Mouse (Mus musculus) forebrain, embryonic 15.5 days (tissue): ENCODE measurements at regions not wholly inside any gene's neighbourhood (a gene's known extent, or its start where the extent isn't known, plus 50 kb on each side); places are given as distances from the start of the nearest gene placed in this dataset.
A peak's percentile ranks its signal among the peaks of the same experiment; 100 is the strongest.

Experiments used
- ATAC-seq: fragments of 200-750 bp; cut with Nextera tagmentation; replicated peaks from 2 replicates; pipeline ENCODE4 v1.8.0; 2017; ENCODE audit warnings: mild to moderate bottlenecking, moderate TSS enrichment, moderate library complexity
- H3K27ac ChIP-seq: fragments of 300-500 bp; sonication (generic); replicated peaks from 2 replicates; pipeline ENCODE4 v1.5.1; 2015; ENCODE audit warnings: mild to moderate bottlenecking, inconsistent platforms
- H3K27me3 ChIP-seq: fragments of 300-500 bp; sonication (generic); 2 replicates; pipeline ENCODE4 v1.6.1; 2015; ENCODE audit warnings: inconsistent platforms
- H3K36me3 ChIP-seq: fragments of 300-500 bp; sonication (generic); 2 replicates; pipeline ENCODE4 v1.6.1; 2015; ENCODE audit warnings: mild to moderate bottlenecking, inconsistent platforms
- H3K4me1 ChIP-seq: fragments of 300-500 bp; sonication (generic); 2 replicates; pipeline ENCODE4 v1.6.1; 2015; ENCODE audit warnings: inconsistent platforms
- H3K4me2 ChIP-seq: fragments of 300-500 bp; sonication (generic); replicated peaks from 2 replicates; pipeline ENCODE4 v1.6.1; 2015; ENCODE audit warnings: mild to moderate bottlenecking, inconsistent platforms
- H3K4me3 ChIP-seq: fragments of 300-500 bp; sonication (generic); 2 replicates; pipeline ENCODE4 v1.5.1; 2015; ENCODE audit warnings: mild to moderate bottlenecking, inconsistent platforms
- H3K9ac ChIP-seq: fragments of 300-500 bp; sonication (generic); replicated peaks from 2 replicates; pipeline ENCODE4 v1.6.1; 2015; ENCODE audit warnings: mild to moderate bottlenecking, inconsistent platforms
- H3K9me3 ChIP-seq: fragments of 300-500 bp; sonication (generic); 2 replicates; pipeline ENCODE4 v1.6.1; 2016; ENCODE audit warnings: inconsistent platforms
- WGBS: fragments of 180-500 bp; shearing (Covaris S2); methylation state at CpG from one replicate; pipeline ENCODE4 v1.1.7; 2015; ENCODE audit warnings: mixed read lengths; 5-methylcytosine and 5-hydroxymethylcytosine counted together

GRCm38 (mm10) chr2:160000449-160000848, 333.5 kb downstream of the Gm826 start:
- Histone ChIP-seq H3K36me3 (no peaks in the 10 kb centered on the region), H3K4me1 (no peaks in the 10 kb centered on the region), H3K27ac (no peak overlapping the region), H3K9ac (no peak overlapping the region), H3K4me3 (no peak overlapping the region), H3K4me2 (no peak overlapping the region), H3K9me3 (no peaks in the 10 kb centered on the region), H3K27me3 (no peaks in the 10 kb centered on the region)
- ATAC-seq = no peak
- WGBS = 70% methylated on average over 4 of the region's 4 CpGs

DNA sequence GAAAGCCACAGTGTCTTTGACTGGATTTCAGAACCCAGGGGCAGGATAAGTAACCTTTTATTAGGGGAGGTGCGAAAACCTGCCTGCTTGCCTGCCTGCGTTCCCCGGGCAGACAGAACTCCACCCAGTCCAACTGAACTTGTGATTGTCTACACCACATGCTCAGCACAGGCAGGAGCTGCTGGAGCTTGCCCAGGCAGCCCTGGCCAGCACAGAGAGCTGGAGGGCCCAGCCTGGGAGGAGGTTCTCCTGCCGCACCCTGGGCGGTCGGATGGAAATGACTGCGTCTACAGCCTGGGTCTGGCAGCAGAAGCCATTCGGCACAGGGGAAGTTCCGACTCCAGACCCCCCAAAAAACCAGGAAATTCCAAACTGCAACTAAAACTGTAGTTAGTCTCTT, 336.6 kb downstream of the Gm826 start:
- Histone ChIP-seq H3K9me3 (no peaks in the 10 kb centered on the region), H3K36me3 (no peaks in the 10 kb centered on the region), H3K4me3 (no peak overlapping the region), H3K4me2 (no peak overlapping the region), H3K27me3 (no peaks in the 10 kb centered on the region), H3K27ac (no peak overlapping the region), H3K4me1 (no peaks in the 10 kb centered on the region), H3K9ac (no peak overlapping the region)
- 89% methylated on average over 9 of the region's 9 CpGs for WGBS
- no peak for ATAC-seq

GRCm38 (mm10) chr2:159994490-159994889, 339.5 kb downstream of the Gm826 start:
- Histone ChIP-seq H3K9ac (no peak overlapping the region), H3K4me3 (no peak overlapping the region), H3K27me3 (no peaks in the 10 kb centered on the region), H3K9me3 (no peaks in the 10 kb centered on the region), H3K27ac (no peak overlapping the region), H3K36me3 (no peaks in the 10 kb centered on the region), H3K4me2 (no peak overlapping the region), H3K4me1 (no peaks in the 10 kb centered on the region)
- no peak for ATAC-seq
- 81% methylated on average over 3 of the region's 3 CpGs for WGBS

DNA sequence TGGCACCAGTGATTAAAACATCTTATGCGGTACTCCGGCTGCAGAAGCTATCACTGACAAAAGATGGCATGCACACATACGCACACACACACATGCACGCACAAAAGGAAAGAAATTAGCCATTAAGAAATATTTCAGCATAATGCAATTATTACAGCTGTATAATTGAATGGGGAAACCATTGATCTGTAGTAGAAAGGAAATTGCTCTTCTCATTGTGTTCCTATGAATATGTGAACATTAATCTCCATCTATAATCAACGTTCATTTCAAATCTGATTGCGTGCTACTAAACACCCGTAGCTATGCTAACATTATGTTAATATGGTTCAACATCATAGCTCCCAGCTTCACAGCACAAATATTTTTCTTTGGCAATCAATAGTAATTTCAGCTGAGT, 347.2 kb downstream of the Gm826 start:
- 73% methylated on average over 7 of the region's 7 CpGs for WGBS
- no peaks in the 10 kb centered on the region for H3K27me3 ChIP-seq
- ATAC-seq = peak; percentile 77
- H3K9ac ChIP-seq = no peak overlapping the region
- no peaks in the 10 kb centered on the region for H3K4me1 ChIP-seq
- no peaks in the 10 kb centered on the region for H3K36me3 ChIP-seq
- no peak overlapping the region for H3K4me2 ChIP-seq
- H3K4me3 ChIP-seq = no peak overlapping the region
- H3K9me3 ChIP-seq = no peaks in the 10 kb centered on the region
- peak overlapping the region; percentile 46; the same call in 1 of the 2 replicates for H3K27ac ChIP-seq

DNA sequence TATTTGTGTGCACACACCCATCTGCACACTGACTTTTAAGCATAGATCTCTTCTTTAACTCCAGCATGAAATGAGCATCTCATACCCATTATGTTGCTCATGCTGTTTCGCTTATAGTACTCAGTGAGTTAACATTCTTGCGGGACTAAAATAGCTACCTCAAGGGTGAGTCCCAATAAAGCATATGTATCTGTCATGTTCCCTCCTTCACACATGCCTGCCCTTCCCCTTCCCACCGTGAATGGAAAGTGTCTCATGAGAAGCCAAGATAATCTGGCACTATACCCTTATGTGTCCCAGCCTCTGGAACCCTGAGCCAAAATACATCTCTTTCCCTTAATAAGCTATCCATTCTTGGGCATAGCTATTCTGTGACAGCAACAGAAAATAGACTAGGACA, 352.3 kb downstream of the Gm826 start:
- ATAC-seq = no peak
- H3K4me3 ChIP-seq = no peak overlapping the region
- H3K4me2 ChIP-seq = no peak overlapping the region
- no peaks in the 10 kb centered on the region for H3K4me1 ChIP-seq
- H3K27me3 ChIP-seq = no peaks in the 10 kb centered on the region
- H3K36me3 ChIP-seq = no peaks in the 10 kb centered on the region
- WGBS = 91% methylated on average over 3 of the region's 3 CpGs
- no peak overlapping the region for H3K9ac ChIP-seq
- H3K9me3 ChIP-seq = no peaks in the 10 kb centered on the region
- H3K27ac ChIP-seq = no peak overlapping the region

DNA sequence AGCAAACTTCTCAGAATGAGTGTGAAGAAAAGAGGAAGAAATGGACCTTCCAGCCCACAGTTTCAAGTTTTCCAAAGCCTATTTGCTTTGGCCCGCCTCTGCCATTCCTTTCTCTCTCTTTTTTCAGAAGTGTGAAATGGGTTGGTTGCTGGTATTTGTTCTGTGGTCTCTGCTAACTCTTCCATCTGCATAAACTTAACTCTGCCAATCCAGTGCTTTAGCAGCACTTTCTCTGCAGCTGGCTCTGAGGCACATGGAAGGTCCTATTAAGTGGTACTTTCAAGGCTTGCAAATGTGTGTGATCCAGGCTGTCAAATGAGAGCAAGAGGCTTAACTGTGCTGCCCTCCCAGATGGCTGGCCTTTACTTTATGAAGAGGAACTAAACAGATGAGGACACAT, 383.6 kb downstream of the Gm826 start:
- ATAC-seq = no peak
- Histone ChIP-seq H3K4me1 (peaks cover 2% of the 10 kb centered on the region; the same call in 1 of the 2 replicates), H3K27me3 (no peaks in the 10 kb centered on the region), H3K4me3 (no peak overlapping the region), H3K9me3 (no peaks in the 10 kb centered on the region), H3K27ac (no peak overlapping the region), H3K4me2 (no peak overlapping the region), H3K9ac (no peak overlapping the region), H3K36me3 (no peaks in the 10 kb centered on the region)
- WGBS = 78% methylated on average over 1 of the region's 1 CpGs

DNA sequence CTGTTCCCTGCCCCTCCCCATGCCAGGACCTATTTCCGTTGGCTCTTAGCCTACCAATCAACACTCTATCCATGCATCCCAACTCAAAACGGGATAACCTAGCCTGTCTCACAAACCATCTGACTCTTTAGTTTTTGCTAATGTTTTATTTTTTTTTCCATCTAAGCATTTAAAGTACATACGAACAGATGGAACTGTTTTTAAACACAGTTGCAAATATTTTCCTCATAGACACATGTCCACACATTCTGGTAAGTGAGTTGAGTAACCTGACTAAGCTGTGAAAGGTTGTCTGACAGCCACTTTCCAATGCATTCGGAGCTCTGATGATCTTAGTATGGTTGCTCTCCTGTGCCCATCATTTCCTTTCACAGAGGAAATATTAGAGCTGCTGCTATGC, 384.9 kb downstream of the Gm826 start:
- 65% methylated on average over 4 of the region's 4 CpGs for WGBS
- Histone ChIP-seq H3K9me3 (no peaks in the 10 kb centered on the region), H3K27ac (no peak overlapping the region), H3K4me3 (no peak overlapping the region), H3K27me3 (no peaks in the 10 kb centered on the region), H3K9ac (no peak overlapping the region), H3K36me3 (no peaks in the 10 kb centered on the region), H3K4me2 (no peak overlapping the region), H3K4me1 (peaks cover 2% of the 10 kb centered on the region; the same call in 1 of the 2 replicates)
- ATAC-seq = 0 out of 2 replicates have a peak, but pooled peaks have one; percentile 41

GRCm38 (mm10) chr2:159930744-159931143, 403.2 kb downstream of the Gm826 start:
- 89% methylated on average over 2 of the region's 2 CpGs for WGBS
- Histone ChIP-seq H3K4me3 (no peak overlapping the region), H3K9me3 (no peaks in the 10 kb centered on the region), H3K9ac (no peak overlapping the region), H3K27ac (no peak overlapping the region), H3K4me1 (no peaks in the 10 kb centered on the region), H3K27me3 (no peaks in the 10 kb centered on the region), H3K36me3 (no peaks in the 10 kb centered on the region), H3K4me2 (no peak overlapping the region)
- no peak for ATAC-seq

- H3K36me3 ChIP-seq = no peaks in the 10 kb centered on the region
- H3K4me2 ChIP-seq = no peak overlapping the region
- WGBS = 65% methylated on average over 2 of the region's 2 CpGs
- H3K27me3 ChIP-seq = no peaks in the 10 kb centered on the region
- H3K27ac ChIP-seq = no peak overlapping the region
- H3K9ac ChIP-seq = no peak overlapping the region
- no peaks in the 10 kb centered on the region for H3K9me3 ChIP-seq
- no peak overlapping the region for H3K4me3 ChIP-seq
- no peak for ATAC-seq
- no peaks in the 10 kb centered on the region for H3K4me1 ChIP-seq
Observed at GRCm38 (mm10) chr2:159889701-159890100, 444.3 kb downstream of the Gm826 start.

DNA sequence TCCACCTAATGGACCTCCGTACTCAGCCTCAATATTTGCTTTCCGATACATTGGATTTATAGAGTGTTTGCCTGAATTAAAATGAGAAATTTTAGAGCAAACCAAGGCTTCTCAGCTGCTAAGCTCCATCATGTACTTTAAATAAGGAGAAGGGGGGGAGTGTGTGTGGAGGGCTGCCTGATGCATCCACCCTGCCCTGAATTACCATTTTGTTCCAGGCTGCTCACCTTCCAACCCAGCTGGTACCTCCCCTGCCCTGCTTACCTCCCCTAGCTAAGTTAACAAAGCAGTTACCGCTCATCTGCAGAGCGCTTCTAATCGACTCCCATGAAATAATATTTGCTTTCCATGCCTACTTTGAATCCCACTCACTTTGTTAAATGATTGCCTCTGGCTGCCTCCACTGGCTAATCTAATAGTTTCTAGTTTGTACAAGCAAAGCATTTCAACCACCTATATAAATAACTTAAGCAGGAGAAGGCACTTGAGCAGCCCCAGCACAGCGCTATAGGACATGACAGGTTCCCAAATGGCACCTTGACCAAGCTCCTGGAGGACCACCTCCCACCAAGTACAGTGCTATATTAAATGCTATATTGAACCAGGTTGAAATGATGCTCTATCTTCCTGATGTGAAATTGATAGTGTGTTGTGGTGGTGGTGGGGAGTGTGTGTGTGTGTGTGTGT, 449.0 kb downstream of the Gm826 start:
- Histone ChIP-seq H3K27ac (no peak overlapping the region), H3K4me3 (no peak overlapping the region), H3K27me3 (no peaks in the 10 kb centered on the region), H3K4me1 (no peaks in the 10 kb centered on the region), H3K36me3 (no peaks in the 10 kb centered on the region), H3K9ac (no peak overlapping the region), H3K9me3 (no peaks in the 10 kb centered on the region), H3K4me2 (no peak overlapping the region)
- ATAC-seq = no peak
- 88% methylated on average over 6 of the region's 6 CpGs for WGBS

GRCm38 (mm10) chr2:159866981-159867380, 467.0 kb downstream of the Gm826 start:
- Histone ChIP-seq H3K4me1 (no peaks in the 10 kb centered on the region), H3K36me3 (no peaks in the 10 kb centered on the region), H3K27me3 (no peaks in the 10 kb centered on the region), H3K4me2 (no peak overlapping the region), H3K9me3 (no peaks in the 10 kb centered on the region), H3K4me3 (no peak overlapping the region), H3K27ac (no peak overlapping the region), H3K9ac (no peak overlapping the region)
- no peak for ATAC-seq
- 79% methylated on average over 2 of the region's 2 CpGs for WGBS

DNA sequence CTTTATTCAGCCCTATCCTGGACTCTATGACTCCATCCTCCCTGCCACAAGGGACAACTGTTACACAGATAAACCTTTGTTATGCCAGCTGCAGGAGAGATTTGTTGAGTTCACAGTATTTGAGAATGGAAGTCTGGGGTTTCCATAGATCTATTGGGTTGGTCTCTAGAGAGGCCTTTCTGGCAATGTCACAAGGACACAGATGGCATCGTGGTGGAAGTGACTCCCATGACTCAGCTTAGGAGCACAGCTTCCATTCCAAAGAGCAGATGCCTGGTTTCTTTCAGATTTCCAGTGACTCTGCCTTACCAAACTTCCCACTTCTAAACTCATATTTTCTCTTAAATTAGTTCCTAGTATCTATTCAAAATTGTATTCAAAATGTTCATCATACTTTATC, 467.6 kb downstream of the Gm826 start:
- H3K4me3 ChIP-seq = no peak overlapping the region
- no peaks in the 10 kb centered on the region for H3K27me3 ChIP-seq
- no peak for ATAC-seq
- no peak overlapping the region for H3K27ac ChIP-seq
- H3K9me3 ChIP-seq = no peaks in the 10 kb centered on the region
- no peaks in the 10 kb centered on the region for H3K4me1 ChIP-seq
- no peak overlapping the region for H3K9ac ChIP-seq
- WGBS = 83% methylated on average over 1 of the region's 1 CpGs
- H3K4me2 ChIP-seq = no peak overlapping the region
- no peaks in the 10 kb centered on the region for H3K36me3 ChIP-seq

DNA sequence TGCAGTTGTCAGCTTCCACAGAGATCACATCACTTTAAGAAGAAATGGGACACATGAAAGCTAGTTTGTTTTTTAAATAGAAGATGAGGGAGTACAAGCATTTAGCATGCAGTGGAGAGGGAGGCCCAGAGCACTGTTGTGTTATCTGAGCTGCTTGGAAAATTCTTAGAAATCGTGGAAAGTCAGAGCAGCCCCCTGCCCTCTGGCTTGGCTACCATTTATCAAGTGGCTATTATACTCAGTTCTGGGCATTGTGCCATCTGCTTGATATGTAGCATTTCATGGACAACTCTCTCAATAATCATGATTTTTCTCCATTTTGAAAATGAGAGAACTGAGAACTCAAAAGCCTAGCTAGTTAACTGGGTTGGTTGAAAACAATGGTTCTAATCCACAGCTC, 470.8 kb downstream of the Gm826 start:
- no peaks in the 10 kb centered on the region for H3K9me3 ChIP-seq
- H3K4me3 ChIP-seq = no peak overlapping the region
- H3K4me2 ChIP-seq = no peak overlapping the region
- H3K4me1 ChIP-seq = no peaks in the 10 kb centered on the region
- ATAC-seq = no peak
- H3K27ac ChIP-seq = no peak overlapping the region
- H3K27me3 ChIP-seq = no peaks in the 10 kb centered on the region
- 36% methylated on average over 1 of the region's 1 CpGs for WGBS
- H3K9ac ChIP-seq = no peak overlapping the region
- H3K36me3 ChIP-seq = no peaks in the 10 kb centered on the region
